Mouse (Mus musculus) embryonic facial prominence, embryonic 11.5 days (tissue): ENCODE measurements around the gene Galnt15. TPM values are rescaled to one million over a fixed set of nuclear protein-coding genes. Genes with fewer than 3 reads are reported as not detected.

Experiments
- polyA plus RNA-seq: library from polyadenylated mRNA; unstranded; fragments of >200 nt; fragmentation: Nextera tagmentation; extraction: Ambion mirVana; gene quantifications from 2 replicates; pipeline ENCODE4 v1.2.1, GENCODE M21; 2014

Galnt15 gene
- polyA plus RNA-seq, 1 experiment from 2014 or later, result 0.20 TPM

Other genes with a start within 250 kb of the Galnt15 start
- 9.6 and 10.0 TPM in 2 replicates for gene Ankrd28, start 198.3 kb upstream of the Galnt15 start, polyA plus RNA-seq
- gene Oxnad1, start 56.4 kb downstream of the Galnt15 start, polyA plus RNA-seq, result 14.7 and 19.3 TPM in 2 replicates
- 95.7 and 96.1 TPM in 2 replicates for gene Dph3, start 56.7 kb downstream of the Galnt15 start, polyA plus RNA-seq
- not detected in 2 replicates for gene Msmb, start 113.0 kb downstream of the Galnt15 start, polyA plus RNA-seq
- gene Ncoa4, start 130.9 kb downstream of the Galnt15 start, polyA plus RNA-seq, result 89.3 and 92.7 TPM in 2 replicates
- 315 and 318 TPM in 2 replicates for gene Timm23, start 172.9 kb downstream of the Galnt15 start, polyA plus RNA-seq
- 74.2 and 81.7 TPM in 2 replicates for gene Parg, start 173.0 kb downstream of the Galnt15 start, polyA plus RNA-seq